Mouse (Mus musculus) layer of hippocampus, adult 9-11 months (tissue): ENCODE results near the gene Gpsm1.

Source experiments
- DNase-seq: peaks from one replicate; pipeline ENCODE4 v3.0.0; 2022

The Gpsm1 gene

DNA sequence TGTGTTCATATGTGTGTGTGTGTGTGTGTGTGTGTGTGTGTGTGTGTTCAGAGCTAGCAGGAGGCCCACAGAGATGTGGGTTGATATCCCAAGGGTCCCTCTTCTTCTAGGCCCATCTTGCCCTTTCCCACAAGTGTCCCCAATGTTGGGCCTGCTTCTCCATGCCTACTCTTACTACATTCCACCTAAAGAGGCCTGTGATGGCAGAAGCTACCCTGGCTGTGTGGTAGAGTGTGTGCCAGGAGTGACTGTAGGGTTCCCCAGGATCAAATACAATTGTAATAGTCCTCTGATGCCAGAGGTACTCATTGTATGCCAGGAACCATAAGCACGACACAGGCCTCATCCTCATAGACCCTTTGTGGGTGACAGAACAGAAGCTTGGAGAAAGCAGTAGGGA lies 1.9 kb upstream of the Gpsm1 start:
- no peak for DNase-seq

DNA sequence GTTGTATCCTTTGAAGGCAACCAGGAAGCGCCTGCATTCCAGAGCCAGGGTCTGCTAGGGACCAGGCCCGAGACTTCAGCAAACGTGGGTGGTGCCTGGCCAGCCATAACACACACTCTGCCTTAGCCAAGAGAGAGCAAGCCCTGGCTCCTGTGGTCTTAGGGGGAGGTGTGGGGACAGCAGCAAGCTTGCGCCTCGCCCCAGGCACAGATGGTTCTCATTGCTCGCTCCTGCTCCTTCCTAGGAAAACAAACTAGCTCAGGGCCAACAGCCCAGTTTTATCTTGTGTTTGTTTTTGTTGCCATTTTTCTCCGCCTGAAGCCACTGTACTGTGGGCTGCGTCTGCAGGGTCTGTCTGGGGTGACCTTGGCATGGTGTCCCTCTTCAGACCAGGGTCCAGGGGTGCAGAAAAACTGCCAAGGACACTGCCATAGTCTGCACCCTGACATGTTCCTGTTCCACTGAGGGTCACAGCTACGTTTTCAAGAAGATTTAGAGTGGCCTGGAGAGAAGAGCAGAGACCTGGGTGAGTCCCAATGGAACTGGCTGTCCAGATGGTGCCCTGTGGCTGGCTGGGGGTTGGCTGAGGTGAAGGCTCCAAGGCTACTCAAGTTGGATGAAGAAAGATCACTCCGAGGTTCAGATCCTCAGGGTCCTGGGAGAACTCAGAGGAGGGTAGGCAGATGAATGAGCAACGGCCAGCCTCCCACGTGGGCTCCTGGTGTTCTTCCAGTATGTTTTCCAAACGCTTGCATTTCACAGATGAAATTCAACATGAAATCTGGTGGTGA lies 839 bp upstream of the Gpsm1 start:
- no peak for DNase-seq

DNA sequence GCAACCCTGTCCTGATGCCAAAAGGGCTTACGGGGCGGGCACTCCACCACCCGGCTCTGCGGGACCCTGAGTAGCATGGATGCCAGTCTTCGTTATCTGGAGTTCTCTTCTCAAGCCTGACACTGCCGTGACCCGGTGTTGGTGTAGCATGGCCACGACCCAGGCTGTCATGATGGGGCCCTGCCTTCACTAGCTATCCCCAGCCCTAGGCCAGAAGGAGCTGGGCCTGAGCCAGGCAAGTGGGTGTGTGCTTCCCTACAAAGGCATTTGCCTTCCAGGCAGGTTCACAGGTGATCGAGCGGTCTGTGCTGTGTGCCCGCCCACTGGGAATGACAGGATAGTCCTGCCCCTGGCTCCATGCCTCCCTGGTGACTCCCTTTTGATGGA lies 603 bp downstream of the Gpsm1 start:
- DNase-seq, result peak; percentile 61

DNA sequence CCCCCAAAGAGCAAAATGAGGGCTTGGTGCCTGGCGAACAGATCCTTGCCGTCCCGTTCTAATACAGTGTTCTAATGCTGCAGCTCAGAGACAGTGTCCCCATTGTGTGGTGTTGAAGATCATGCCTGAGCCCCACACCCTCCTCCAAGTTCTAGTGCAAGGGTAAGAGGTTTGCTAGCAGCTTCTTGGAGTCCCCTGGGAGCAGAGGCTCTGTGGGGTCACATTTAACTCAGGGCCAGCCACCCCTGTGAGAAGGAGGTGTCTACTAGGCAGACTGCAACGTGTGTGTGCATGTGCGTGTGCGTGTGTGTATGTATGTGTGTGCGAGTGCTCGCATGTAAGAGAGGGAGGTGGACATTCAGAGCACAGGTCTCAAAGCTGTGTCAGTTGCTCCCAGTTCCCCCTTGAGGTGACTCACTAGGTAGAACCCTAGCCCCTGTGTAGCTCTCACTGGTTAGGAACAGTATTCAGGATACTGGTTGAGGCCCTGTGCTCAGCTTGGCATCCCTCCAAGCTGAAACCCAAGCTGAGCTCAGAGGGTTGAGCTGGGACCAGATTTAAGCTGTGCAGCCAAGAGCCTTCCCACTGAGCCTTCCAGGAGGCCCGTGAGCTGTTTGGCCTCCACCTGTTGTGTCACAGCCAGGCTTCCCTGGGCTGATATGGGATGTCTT lies 1.4 kb downstream of the Gpsm1 start:
- no peak for DNase-seq

DNA sequence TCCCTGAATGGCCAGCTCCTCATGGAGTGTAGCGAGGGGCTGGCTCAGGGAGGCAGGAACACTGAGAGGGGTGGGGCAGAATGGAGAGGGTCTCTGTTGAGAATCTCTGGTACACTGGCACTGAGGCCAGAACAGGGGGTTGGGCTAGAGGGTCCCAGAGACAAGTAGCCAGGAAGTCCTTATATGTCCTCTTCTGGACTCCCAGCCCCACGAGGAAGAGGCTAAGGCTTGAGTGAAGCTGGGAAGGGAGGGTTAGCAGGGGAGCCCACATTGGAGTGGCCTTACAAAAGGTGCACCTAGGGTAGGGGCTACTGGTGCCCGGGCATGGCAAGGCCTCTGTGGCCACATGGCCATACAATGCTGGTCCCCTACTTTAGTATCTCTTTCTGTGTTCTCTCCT lies 2.1 kb downstream of the Gpsm1 start:
- DNase-seq, result no peak

DNA sequence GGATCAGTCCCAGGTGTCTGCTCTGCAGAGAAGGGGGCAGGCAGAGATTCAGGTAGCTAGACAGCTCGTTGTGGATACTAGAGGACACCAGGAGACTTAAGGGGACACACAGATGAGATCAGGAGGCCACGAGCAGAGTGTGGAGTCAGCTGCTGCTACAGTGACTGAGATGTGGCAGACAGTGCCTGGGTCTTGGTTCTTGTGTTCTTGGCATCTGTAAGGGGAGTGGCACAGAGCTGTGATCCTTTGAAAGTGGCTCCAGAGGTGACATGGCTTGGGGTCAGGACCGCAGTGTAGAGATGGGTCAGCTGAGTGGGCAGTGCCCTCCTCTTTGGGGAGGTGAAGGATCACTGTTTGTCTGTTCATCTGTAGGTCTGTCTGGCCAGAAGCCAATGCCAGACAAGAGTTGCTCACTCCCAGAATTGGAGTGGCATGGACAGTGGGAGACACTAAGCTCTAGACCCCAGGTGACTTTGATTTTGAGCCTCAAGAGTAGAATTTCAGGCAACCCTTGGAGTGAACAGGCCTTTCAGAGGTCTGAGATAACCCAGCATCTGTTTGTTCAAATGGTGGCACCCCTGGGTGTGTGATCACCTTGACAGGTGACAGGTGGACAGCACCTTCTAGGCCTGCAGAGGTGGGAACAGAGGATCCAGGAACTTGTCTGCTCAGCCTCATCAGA lies 2.8 kb downstream of the Gpsm1 start:
- no peak for DNase-seq

DNA sequence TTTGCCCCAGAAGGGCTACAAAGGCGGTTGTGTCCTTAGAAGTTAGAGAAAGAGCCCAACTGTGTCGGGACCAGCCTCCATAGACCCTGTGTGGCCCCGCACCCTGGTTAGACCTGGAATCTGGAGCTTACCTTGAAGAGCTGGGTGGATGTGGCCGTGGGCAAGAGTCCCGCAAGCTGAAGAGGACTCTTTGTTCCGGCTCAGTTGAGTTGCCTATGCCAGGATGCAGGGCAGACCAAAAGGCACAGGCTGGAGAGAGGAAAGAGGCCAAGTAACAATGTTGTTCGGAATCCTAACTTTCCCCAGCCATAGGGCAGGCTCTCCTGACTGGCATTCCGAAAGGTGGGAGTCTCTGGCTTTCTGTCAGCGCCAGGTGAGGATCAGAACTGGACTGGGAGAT lies 3.8 kb downstream of the Gpsm1 start:
- DNase-seq, result no peak

DNA sequence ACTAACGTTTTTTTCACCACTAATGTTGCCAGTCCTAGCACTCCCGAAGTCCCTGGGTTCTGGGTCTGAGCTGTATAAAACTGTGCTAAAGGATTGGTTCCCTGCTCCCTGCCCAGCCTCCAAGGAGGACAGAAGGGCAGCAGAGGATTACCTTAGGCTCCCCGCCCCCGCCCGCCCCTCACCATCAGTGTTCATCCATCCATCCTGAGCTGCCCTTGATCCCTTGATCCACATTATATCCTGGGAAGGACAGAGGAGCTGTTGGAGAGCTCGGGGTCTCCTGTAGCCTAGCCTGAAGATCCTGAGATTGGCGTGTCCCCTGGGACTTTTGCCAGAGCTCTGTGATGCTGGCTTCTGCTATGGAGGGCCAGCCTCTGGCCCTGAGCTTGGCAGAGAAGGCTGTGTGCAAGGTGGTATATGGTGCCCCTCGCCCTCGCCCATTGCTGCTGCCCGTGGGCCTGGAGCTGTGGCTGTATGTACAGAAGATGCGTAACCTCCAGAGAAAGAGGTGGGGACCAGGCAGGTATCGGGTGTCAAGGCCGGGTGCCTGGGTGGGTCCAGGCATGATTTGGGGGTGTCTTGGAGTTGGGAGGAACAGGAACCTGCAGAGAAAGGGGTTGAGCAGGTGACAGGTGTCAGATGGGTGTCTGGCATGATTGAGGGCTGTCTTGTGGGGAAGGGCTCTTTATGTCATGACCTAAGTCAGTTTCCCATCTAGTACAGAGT lies 4.4 kb downstream of the Gpsm1 start:
- no peak for DNase-seq

DNA sequence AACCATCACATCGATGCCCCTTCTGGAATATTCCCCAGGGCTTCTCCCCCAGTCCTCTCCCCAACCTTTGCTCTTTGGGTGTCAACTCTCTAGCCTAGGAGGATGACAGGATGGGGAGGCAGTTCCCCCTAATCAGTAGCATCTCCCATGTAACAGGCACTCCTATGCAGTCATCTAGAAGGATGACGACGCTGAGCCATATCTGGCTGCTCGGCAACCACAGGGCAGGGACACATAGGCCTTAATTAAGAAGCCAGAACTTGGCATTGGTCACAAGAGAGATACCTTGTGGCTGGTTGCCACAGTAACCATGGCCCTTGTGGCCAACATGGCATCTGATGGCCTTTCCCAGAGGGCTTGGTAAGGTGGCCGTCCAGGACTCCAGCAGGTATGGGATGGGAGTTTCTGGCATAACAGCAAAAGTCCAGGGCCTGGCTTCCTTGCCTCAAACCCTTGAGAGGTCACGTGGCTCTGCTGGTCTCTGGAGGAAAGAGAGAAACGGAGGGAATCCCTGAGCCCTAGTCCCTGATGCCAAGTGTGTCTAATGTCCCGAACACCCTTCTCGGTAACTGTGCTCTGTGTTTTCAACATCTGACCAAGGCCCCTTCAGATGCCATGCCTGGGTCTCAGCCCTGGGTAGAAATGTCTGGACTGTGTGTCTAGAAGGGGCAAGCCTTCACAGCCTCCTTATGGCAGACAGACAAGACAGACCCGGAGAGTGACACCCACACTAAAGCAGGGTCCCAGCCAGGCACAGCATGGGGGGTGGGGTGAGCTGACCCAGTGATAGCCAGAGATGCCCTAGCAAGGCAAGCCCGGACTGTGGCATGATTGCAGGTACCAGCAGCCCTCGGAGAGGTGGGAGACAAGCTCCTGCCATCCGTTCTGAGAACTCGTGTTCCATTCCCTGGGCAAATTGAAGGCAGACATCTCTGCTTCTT lies 5.2 kb downstream of the Gpsm1 start:
- no peak for DNase-seq

DNA sequence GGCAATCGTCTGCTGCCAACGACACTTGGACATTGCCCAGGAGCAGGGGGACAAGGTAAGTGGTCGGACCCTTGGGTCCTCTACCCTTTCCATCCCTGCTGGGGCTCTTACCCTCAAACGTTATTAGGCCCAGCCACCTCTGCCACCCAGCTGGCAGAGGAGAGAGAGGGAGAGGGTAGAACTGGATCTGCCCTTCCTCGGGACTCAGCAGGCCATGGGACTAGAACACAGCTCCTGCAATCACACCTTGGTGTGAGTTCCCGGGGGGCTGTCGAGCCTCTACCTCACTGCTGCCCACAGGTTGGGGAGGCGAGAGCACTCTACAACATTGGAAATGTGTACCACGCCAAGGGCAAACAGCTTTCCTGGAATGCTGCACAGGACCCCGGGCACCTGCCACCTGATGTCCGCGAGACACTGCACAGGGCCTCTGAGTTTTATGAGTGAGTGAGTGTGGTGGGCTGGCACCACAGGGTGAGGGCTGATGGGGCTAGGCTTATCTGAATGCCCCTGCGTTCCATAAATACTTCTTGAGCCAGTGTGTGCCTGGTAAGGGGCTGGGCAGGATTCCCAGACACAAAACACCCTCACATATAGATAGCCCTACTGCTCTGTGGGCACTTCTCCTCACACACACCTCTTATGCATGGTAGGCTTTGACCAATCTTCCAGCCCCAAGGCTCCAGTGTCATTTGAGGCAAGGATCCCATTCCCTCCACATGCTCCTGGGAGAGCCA lies 8.4 kb downstream of the Gpsm1 start:
- no peak for DNase-seq

DNA sequence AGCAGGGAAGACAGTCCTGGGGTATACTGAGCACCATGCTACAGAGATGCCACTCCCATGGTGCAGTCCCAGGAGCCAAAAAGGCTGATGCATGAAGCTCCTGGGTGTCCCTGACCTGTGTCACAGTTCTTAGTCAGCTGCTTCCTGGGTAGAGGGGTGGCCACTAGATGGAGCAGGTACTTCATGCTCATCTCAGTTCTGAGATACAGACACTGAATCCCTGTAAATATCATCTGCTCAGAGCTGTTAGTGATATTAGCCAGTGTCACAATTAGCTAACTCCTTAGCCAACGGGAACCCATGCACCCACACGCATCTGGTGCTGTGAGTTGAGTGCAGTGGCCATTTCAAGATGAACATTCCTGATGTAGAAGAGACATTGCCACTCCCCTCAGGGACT lies 9.6 kb downstream of the Gpsm1 start:
- peak; percentile 77 for DNase-seq

DNA sequence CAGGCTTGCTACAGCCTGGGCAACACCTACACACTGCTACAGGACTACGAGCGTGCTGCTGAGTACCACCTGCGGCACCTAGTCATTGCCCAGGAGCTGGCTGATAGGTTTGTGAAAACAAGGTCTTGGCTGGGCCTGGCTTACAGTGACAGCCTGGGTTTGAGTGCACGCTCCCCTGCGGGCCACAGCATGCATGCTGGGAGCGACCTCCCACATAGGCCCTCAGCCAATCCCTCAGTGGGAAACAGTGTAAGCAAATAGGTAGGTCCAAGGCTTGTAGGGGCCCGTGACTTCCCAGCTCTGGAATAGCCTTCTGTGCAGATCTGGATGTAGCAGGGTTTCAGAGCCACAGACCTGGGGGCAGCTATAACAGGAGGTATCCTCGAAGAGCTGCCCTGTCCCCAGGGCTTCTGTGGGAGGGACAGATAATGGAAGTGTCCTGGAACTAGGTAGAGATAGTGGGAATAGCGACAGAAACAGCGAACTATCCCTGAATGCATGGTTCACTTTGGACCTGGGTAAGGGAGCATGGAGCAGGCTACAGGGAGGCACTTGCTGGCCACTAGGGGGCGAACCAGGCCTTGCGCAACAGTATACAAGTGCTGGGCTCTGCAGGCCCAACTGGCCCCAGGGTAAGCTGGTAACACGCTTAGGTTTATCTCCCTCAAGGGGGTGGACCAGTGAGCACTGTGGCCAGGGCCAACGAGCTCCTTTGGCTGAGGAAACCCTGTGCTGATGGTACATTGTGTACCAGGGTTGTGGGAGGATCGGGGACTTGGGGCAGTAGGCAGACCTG lies 10.3 kb downstream of the Gpsm1 start:
- no peak for DNase-seq

DNA sequence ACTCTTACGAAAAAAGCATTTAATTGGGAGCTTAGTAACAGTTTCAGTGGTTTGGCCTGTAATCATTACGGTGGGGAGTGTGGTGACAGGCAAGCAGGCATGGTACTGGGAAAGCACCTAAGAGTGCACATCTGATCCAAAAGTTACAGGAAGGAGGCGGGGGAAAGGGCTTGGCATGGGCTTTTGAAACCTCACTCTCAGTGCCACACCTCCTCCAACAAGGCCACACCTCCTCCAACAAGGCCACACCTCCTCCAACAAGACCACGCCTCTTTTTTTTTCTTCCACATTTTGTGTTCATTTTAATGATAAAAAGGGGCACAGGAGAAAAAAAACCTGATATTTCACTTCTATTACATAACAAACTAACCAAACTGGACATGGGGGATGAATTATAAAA lies 12.5 kb downstream of the Gpsm1 start:
- DNase-seq, result no peak

DNA sequence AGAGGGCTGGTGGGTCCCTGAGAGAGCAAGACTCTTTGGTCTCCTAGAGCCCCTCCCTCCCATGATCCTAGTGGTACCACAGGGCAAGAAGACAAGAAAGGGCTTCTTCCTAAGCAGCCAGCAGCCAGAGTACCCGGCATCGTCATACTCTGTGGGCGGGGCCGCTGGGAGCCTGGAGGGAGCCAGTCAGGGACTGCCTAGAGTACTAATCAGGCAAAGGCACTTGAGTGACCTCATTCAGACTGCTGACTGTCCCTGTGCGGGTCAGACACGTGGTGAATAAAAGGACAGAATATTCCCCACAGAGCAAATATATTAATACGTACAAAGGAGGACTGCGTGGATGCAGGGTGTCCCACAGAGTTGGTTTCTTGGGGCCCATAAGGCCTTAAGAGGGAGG lies 14.1 kb downstream of the Gpsm1 start:
- DNase-seq, result peak; percentile 85

DNA sequence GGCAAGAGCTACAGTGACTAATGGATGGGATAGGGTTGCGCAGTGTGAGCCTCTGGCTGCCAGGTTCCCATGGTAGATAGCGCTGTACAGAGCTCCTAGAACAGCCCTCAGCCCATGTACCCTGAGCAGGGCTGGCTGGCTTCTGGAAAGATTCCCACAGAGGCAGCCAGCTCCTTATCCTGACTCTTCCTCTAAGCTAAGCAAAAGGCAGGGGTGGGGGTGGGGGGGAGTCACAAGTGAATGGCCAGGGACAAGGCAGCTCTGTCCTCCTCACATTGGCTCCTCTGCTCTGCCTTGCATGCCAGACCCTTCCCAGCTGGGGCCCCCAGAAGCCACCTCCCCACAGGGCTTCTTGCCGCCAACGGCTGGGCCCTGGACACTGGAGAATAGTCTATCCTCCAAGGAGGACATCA lies 14.7 kb downstream of the Gpsm1 start:
- no peak for DNase-seq

DNA sequence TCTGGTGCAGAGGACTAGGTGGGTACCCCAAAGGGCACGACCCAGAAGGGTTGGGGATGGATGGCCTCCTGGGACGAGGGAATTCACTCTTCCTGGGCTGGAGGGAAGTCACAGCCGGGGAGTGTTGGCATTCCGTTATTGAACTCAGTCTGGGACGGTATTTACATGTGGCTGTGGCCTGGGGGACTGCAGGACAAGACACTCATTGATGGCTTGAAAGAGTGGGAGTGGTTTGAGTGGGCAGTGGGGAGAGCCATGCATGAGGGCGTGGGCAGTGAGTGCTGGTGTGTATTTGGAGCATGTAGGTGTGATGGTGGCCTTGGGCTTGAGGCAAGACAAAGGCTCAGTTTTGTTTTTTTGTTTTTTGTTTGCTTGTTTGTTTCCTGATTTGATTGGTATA lies 15.4 kb downstream of the Gpsm1 start:
- DNase-seq, result peak; percentile 67

DNA sequence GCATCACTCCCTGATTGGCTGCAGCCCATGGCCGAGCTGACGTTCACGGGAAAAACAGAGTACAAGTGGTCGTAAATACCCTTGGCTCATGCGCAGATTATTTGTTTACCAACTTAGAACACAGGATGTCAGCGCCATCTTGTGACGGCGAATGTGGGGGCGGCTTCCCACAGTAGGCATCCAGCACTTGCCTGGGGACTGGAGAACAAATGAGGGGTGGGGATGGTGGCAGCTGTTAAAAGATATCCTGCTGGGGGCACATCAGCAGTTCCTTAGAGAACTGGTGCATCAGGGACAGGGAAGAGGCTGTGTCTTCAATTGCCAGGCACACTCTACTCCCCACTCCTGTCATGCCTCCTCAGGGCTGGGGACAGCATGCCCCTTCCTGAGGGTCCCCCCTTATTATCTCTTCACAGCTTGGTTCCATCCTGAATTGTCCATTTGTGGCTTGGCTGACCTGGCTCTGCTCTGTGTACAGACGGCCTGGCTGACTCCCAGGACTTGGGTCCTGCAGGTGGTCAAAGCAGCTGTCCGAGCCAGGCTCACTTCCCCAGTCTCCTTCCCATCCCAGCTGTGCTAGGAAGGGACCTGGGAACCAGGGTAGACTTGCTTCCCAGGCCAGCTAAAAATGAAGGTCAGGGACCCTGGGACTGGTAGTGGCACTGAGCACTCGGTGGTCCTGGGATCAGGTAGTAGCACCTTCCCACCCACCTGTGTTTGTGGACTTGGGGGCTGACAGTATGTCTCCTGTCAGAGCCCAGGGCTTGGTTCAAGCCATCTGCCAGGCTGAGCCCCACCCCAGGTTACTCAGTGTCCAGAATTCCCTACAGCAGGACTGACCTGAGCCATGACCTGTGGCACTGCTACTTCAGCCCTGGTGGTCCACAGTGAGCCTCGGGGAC lies 23.2 kb downstream of the Gpsm1 start:
- DNase-seq, result no peak

DNA sequence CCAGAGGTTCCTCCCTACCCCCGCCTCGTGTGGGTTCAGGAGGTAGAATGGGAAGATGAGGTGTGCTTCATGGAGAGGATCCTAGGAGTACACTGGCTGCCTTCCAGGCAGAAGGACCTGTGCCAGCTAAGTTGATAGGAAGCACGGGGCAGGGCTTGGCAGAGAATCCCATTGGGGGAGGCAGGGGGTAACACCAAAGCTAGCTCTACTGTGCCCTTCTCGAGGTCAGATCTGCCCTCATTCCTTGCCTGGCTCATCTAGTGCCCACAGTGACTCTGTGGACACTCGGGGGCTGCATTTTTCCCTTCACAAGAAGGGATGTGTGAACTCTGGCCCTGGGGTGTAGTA lies 23.9 kb downstream of the Gpsm1 start:
- DNase-seq, result no peak

DNA sequence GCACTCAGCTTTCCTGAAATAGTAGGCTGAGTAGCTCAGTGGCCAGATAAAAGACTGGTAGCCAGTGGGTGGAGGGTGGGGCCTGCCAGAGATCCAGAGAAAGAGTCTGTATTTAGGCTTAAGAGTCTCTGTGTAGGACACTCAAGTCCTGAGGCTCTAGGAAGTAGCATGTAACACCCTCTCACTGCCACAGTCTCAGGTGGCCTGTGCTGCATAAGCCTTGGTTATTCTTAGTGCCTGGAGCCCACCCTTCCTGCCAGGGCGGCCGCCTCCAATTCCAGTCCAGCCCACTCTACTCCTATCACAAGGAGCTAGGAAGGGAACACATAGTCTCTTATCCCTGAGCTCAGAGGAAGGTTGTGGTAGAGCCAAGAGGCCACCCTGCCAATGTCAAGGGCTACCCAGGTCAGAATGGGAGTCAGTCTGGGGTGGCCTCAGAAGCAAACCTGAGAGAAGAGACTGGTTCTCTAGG lies 26.2 kb downstream of the Gpsm1 start:
- no peak for DNase-seq

DNA sequence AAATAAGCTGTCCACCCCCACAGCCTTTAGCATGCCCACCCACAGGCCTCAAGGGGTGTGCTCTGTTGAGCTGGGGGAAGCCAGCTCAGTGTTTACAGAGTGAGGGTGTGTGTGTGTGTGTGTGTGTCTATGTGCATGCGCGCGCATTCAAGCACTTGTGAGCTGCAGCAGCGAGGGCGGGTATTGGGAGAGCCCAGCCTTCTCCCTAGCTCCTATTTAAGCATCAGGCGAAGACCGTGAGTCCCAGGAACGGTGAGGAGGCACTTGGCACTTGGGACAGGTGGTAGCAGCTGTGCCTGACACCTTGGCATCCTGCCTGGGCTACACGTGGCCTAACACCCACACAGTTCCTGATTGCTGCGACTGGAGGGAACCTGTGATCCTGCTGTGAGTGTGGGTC lies 26.7 kb downstream of the Gpsm1 start:
- peak; percentile 82 for DNase-seq
